Mouse (Mus musculus) small intestine, adult 2 months (tissue): ENCODE data around the gene Orm1. TPM values are rescaled to one million over a fixed set of nuclear protein-coding genes. Genes with fewer than 3 reads are reported as not detected.

ENCODE experiments used
- H3K27ac ChIP-seq: fragments of 200-500 bp; 2 replicates; pipeline ENCODE4 v1.5.1; 2012; ENCODE audit warnings: low read depth, low read length, control low read depth, inconsistent platforms; ENCODE audit not compliant: insufficient read depth
- H3K27me3 ChIP-seq: fragments of 200-500 bp; 2 replicates; pipeline ENCODE4 v1.6.1; 2012; ENCODE audit warnings: mild to moderate bottlenecking, moderate library complexity, low read length, inconsistent platforms; ENCODE audit not compliant: control insufficient read depth, insufficient read depth
- H3K36me3 ChIP-seq: fragments of 200-500 bp; 2 replicates; pipeline ENCODE4 v1.6.1; 2012; ENCODE audit warnings: mild to moderate bottlenecking, low read length, control low read depth, inconsistent platforms; ENCODE audit not compliant: control insufficient read depth, insufficient read depth
- H3K4me1 ChIP-seq: fragments of 200-500 bp; 2 replicates; pipeline ENCODE4 v1.6.1; 2012; ENCODE audit warnings: low read length, inconsistent platforms, mixed read lengths; ENCODE audit not compliant: control insufficient read depth, insufficient read depth, insufficient read length
- H3K4me3 ChIP-seq: fragments of 200-500 bp; 2 replicates; pipeline ENCODE4 v1.5.1; 2012; ENCODE audit warnings: low read depth, mild to moderate bottlenecking, control low read depth, inconsistent platforms, low read length, moderate library complexity
- CTCF ChIP-seq: fragments of 200-500 bp; IDR thresholded peaks from 2 replicates; pipeline ENCODE4 v1.5.1; 2012; ENCODE audit warnings: low read depth, mild to moderate bottlenecking, control low read depth, inconsistent platforms, low read length, moderate library complexity, mixed read lengths; ENCODE audit not compliant: insufficient replicate concordance, insufficient read length; ENCODE audit errors: extremely low read depth
- POLR2A ChIP-seq: fragments of 200-500 bp; IDR thresholded peaks from 2 replicates; pipeline ENCODE4 v1.6.1; 2012; ENCODE audit warnings: low read depth, mild to moderate bottlenecking, control low read depth, inconsistent platforms, low read length, moderate library complexity
- WGBS: fragments of 180-500 bp; shearing (Covaris S2); methylation state at CpG from one replicate; pipeline ENCODE4 v1.1.7; 2018; 5-methylcytosine and 5-hydroxymethylcytosine counted together
- polyA plus RNA-seq: library from polyadenylated mRNA; depleted of rRNA; stranded (reverse); fragments of >200 nt; gene quantifications from 2 replicates; pipeline ENCODE4 v1.2.3, GENCODE M21; 2012; rRNA removed

Gene Orm1
- polyA plus RNA-seq = not detected in 2 replicates

DNA sequence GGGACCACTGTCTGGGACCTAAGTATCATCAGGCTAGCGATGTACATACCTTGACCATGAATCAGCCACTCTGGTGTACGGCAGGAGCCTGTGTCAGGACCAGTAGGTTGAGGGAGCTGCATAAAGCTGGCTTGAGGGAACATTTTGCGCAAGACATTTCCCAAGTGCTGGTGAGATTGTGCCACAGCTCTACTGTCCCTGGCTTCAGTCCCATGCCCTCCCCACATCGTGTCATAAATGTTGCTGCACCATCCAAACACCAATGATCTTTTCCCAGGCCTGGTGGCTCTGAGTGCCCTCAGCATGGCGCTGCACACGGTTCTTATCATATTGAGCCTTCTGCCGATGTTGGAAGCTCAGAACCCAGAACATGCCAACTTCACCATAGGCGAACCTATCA is at the start of gene Orm1:
TSS of gene Orm1 (plus strand) at position 266 of the 400 bp plus-strand sequence.
- no peak within 1 kb of the TSS for H3K27ac ChIP-seq
- H3K36me3 ChIP-seq = no peaks in the 10 kb centered on the region
- no peaks in the 10 kb centered on the region for H3K4me1 ChIP-seq
- TF ChIP-seq CTCF (no peak), POLR2A (no peak)
- no peaks in the 10 kb centered on the region for H3K27me3 ChIP-seq
- no peak within 1 kb of the TSS for H3K4me3 ChIP-seq
- 64% methylated on average over 8 of the region's 8 CpGs for WGBS

DNA sequence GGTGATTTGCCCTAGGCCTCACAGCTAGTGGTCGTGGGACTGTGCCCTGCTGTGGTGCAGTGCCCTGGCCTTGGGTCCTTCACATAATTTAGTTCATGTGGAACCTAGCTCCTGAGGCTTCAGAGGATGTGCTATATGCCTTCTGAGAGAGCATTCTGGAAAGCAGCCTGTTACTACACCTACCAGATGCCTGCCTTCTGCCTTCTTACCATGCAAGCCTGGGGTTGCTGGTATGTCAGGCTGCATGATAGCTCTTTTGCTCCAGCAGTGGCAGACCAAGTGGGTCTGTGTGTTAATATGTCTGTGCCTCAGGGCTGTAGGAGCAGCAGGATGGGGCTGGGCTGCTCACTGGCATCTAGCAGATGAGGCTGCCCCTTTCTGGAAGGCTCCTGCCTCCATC is 48.7 kb upstream of the Orm1 start:
- no peaks in the 10 kb centered on the region for H3K36me3 ChIP-seq
- WGBS = 85% methylated on average over 1 of the region's 1 CpGs
- no peaks in the 10 kb centered on the region for H3K4me1 ChIP-seq
- TF ChIP-seq POLR2A (no peak), CTCF (no peak)
- no peaks in the 10 kb centered on the region for H3K27me3 ChIP-seq
- H3K4me3 ChIP-seq = no peak overlapping the region
- no peak overlapping the region for H3K27ac ChIP-seq

DNA sequence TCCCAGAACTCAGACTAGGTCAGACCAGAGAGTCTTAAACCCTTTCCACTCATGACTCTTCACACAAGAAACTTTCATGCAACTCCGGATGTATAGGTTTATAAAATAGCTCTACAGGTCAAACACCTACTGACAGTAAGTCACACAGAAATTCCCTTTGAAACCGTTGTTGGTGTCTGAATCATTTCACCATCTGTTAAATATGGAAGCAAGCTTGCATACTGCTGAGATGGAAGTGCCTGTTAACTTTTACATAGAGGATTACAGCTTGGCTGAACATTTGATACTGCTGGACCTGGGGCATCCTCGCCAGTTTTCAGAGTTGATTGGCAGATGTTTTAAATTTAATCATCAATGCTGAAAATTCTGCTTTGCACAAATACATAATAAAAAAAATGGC is 48.1 kb upstream of the Orm1 start:
- H3K4me3 ChIP-seq = no peak overlapping the region
- no peak overlapping the region for H3K27ac ChIP-seq
- H3K36me3 ChIP-seq = no peaks in the 10 kb centered on the region
- WGBS = 61% methylated on average over 3 of the region's 3 CpGs
- TF ChIP-seq CTCF = no peak
- TF ChIP-seq POLR2A = no peak
- H3K27me3 ChIP-seq = no peaks in the 10 kb centered on the region
- no peaks in the 10 kb centered on the region for H3K4me1 ChIP-seq

DNA sequence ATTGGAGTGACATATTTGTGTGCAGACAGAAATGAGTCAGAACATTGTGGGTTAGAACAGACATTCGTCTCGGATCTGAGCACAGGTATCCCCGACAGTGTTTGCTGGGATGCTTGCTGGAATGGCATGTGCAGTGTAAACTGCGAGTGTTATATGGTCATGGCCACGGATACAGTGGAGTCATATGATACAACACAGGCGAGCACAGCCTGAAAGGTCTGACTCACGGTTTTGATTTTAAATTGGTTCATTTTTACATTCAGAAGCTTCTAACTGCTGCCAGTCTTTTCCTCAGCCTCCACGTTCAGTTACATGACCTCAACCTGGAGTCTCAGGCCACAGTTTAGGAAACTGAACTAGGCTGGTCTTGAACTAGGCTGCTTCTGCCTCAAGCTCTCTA is 47.5 kb upstream of the Orm1 start:
- H3K4me3 ChIP-seq = no peak overlapping the region
- H3K27me3 ChIP-seq = no peaks in the 10 kb centered on the region
- no peak overlapping the region for H3K27ac ChIP-seq
- no peaks in the 10 kb centered on the region for H3K36me3 ChIP-seq
- no peak for TF ChIP-seq CTCF
- TF ChIP-seq POLR2A = no peak
- 76% methylated on average over 8 of the region's 8 CpGs for WGBS
- no peaks in the 10 kb centered on the region for H3K4me1 ChIP-seq

DNA sequence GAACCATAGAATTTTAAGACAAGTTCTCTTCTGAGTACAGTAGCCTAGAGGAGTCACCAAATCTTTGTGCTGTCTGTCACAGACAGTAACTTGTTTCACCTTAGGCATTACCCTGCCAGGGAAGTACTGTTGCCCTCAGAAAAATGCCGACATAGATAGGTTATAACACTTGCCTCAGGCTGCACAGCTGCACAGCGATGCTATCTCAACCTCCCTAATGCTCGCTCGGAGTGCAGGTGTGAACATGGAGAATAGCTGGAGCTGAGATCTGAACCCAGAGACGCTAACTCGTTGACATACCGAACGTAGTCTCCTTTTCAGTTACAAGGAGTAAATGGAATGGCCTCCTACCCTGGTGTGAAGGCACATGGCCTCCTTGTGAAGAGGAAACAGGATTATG is 46.2 kb upstream of the Orm1 start:
- Histone ChIP-seq H3K36me3 (no peaks in the 10 kb centered on the region), H3K27ac (no peak overlapping the region), H3K4me1 (no peaks in the 10 kb centered on the region), H3K27me3 (no peaks in the 10 kb centered on the region), H3K4me3 (no peak overlapping the region)
- no peak for TF ChIP-seq CTCF
- TF ChIP-seq POLR2A = no peak
- 94% methylated on average over 8 of the region's 8 CpGs for WGBS

DNA sequence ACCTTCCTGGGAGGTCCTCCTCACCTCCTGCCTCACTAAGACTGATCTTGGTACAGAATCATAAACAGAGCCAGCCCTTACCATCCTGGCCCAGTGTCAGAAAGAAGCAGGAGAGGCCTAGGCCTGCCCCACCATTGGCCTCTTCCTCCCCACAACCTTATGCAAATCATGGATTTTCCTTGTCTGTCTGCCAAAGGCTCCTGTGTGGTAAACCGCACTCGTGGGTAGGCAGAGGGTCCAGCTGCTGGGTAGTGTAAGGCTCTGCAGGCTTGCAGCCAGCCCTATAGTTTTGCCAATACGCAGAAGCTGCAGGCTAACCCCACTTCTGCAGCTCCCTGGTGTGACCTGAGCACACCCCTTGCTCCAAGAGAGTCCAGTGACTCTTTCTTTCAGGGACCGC is 41.7 kb upstream of the Orm1 start:
- WGBS = 54% methylated on average over 4 of the region's 4 CpGs
- Histone ChIP-seq H3K4me1 (no peaks in the 10 kb centered on the region), H3K36me3 (no peaks in the 10 kb centered on the region), H3K4me3 (no peak overlapping the region), H3K27ac (no peak overlapping the region), H3K27me3 (no peaks in the 10 kb centered on the region)
- TF ChIP-seq CTCF = no peak
- TF ChIP-seq POLR2A = no peak

DNA sequence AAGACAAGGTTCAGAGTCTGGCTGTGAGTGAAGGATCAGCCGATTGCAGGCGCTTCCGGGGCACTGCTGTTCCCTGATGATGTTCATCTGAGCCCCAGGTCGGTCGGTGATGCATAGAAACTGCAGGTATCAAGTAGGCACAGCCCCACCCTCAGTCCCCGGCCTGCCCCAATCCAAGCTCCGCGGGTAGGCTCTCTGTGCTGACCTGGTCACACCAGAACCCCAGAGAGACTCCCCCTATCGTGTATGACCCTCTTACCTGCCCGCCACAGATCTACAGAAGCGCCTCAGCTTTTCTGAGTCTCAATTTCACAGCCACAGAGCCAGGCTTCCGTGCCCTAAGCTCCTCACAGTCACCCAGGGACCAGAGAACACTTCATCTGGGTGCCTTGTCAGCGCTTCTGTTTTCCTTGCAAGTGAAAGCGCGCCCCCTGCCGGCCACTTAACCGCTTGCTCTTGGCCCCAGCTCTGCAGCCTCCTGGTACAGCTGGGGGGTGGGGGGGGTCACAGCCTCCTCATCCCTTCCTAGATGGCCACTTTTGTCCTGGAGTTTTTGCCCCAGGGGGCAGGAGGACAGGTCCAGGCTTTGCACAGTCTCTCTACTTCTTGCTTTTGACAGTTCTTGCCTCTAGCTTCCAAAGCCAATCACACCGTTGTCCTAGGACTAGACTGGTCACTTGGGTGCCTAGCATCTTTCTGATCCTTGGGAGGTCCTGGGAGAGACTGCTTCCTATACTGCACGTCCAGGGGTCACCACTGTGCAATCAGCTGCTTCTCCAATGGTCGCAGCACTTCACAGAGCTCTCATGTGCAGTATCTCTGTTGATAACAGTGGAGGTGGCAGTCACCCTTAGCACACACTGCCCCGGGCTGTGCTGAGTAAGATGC is 36.9 kb upstream of the Orm1 start:
- Histone ChIP-seq H3K27ac (no peak overlapping the region), H3K36me3 (no peaks in the 10 kb centered on the region), H3K4me1 (no peaks in the 10 kb centered on the region), H3K27me3 (no peaks in the 10 kb centered on the region), H3K4me3 (no peak overlapping the region)
- 37% methylated on average over 21 of the region's 21 CpGs for WGBS
- TF ChIP-seq POLR2A = no peak
- TF ChIP-seq CTCF = peak; percentile 76
